In genomic region chr10:29432935-29433453, GRCm38 (mm10) we compare ENCODE assay signal across 15 mouse cellular contexts.
DNase-seq lines count a peak whose midpoint lies in the region.
"Had no signal": no experiment of that assay in that cellular context is flagged by ENCODE, and none has a peak within 500 bp of the region (broad histone marks: within the 10 kb centered on the region; RNA-seq: fewer than 3 reads in every experiment).

No protein-coding gene starts in this region.

- peak; percentile 32 for DNase-seq in layer of hippocampus, adult 11-12 months (ENCODE audit: low spot score)
- no peak for DNase-seq in layer of hippocampus, adult 9-10 months (ENCODE audit: low spot score)
- DNase-seq in right cerebral cortex, postnatal 10 days (ENCODE audit: low spot score in 2 of 2) = peak; percentile 20 to 39
- DNase-seq in right cerebral cortex, postnatal 4 days = no peak
- peak; percentile 17 to 30 for DNase-seq in layer of hippocampus, adult 8-10 months (ENCODE audit: low spot score in 2 of 2)
- DNase-seq in layer of hippocampus, postnatal 36 days = peak; percentile 4 to 14
- no peak for DNase-seq in lung, postnatal 14 days
- DNase-seq: adrenal gland, adult 8-10 months; adrenal gland, postnatal 36 days; cerebellum, adult 11 months; cerebellum, adult 8-10 months; cerebellum, postnatal 14 days; gastrocnemius, postnatal 14 days; heart, adult 2 months; heart, postnatal 14 days had no signal

Comparison
In these comparisons a context has a peak if more than half of its experiments do, and no peak if none do; other contexts are left out.
1. DNase-seq: peak in layer of hippocampus, adult 11-12 months (single experiment), right cerebral cortex, postnatal 10 days (2 of 2), layer of hippocampus, adult 8-10 months (2 of 2) and layer of hippocampus, postnatal 36 days (2 of 2); none in layer of hippocampus, adult 9-10 months (single experiment), right cerebral cortex, postnatal 4 days (single experiment) and lung, postnatal 14 days (single experiment).